Mouse (Mus musculus) liver, embryonic 14.5 days (tissue): ENCODE results near the gene Dock1. TPM values are rescaled to one million over a fixed set of nuclear protein-coding genes. Genes with fewer than 3 reads are reported as not detected.

ENCODE experiments used
- ATAC-seq: fragments of 200-750 bp; cut with Nextera tagmentation; 2 replicates; pipeline ENCODE4 v1.8.0; 2017; ENCODE audit warnings: moderate number of reproducible peaks, mild to moderate bottlenecking, moderate library complexity; ENCODE audit not compliant: insufficient read depth
- DNase-seq, 3 experiments: peaks; one replicate each; pipeline ENCODE4 v3.0.0-alpha.2; 2012 to 2013; ENCODE audit warnings: low read depth in 3 of 3, low spot score in 3 of 3
- H3K27ac ChIP-seq: fragments of 300-500 bp; sonication (generic); 2 replicates; pipeline ENCODE4 v1.5.1; 2014; ENCODE audit warnings: moderate library complexity, mild to moderate bottlenecking, control low read depth, inconsistent platforms
- H3K27me3 ChIP-seq: fragments of 300-500 bp; sonication (generic); 2 replicates; pipeline ENCODE4 v1.6.1; 2014; ENCODE audit warnings: mild to moderate bottlenecking, low read length, moderate library complexity; ENCODE audit not compliant: control insufficient read depth, insufficient read depth
- H3K36me3 ChIP-seq: fragments of 300-500 bp; sonication (generic); replicated peaks from 2 replicates; pipeline ENCODE4 v1.6.1; 2014; ENCODE audit warnings: low read depth; ENCODE audit not compliant: control insufficient read depth, insufficient read depth
- H3K4me1 ChIP-seq, 2 experiments: fragments of 200-500 bp in 1 of 2; fragments of 300-500 bp in 1 of 2; sonication (generic) in 1 of 2; replicated peaks; 2 replicates each; pipeline ENCODE4 v1.6.1; 2012 to 2014; ENCODE audit warnings: antibody characterized with exemption in 1 of 2, inconsistent platforms in 1 of 2, low read length in 1 of 2; ENCODE audit not compliant: control insufficient read depth in 2 of 2, insufficient read depth in 2 of 2
- H3K4me2 ChIP-seq: fragments of 300-500 bp; sonication (generic); 2 replicates; pipeline ENCODE4 v1.6.1; 2014; ENCODE audit warnings: low read depth, mild to moderate bottlenecking, control low read depth, moderate library complexity
- H3K4me3 ChIP-seq, 2 experiments: fragments of 200-500 bp in 1 of 2; fragments of 300-500 bp in 1 of 2; sonication (generic) in 1 of 2; 2 replicates each; pipeline ENCODE4 v1.5.1; 2012 to 2014; ENCODE audit warnings: low read depth in 2 of 2, low read length in 2 of 2, mild to moderate bottlenecking in 2 of 2, control low read depth in 1 of 2, inconsistent platforms in 1 of 2, moderate library complexity in 1 of 2; ENCODE audit not compliant: insufficient read depth in 1 of 2
- H3K9ac ChIP-seq: fragments of 300-500 bp; sonication (generic); replicated peaks from 2 replicates; pipeline ENCODE4 v1.6.1; 2014; ENCODE audit warnings: mild to moderate bottlenecking, control low read depth, moderate library complexity
- H3K9me3 ChIP-seq: fragments of 300-500 bp; sonication (generic); 2 replicates; pipeline ENCODE4 v1.6.1; 2016; ENCODE audit warnings: low read length, mixed read lengths; ENCODE audit not compliant: control insufficient read depth
- CTCF ChIP-seq: IDR thresholded peaks from 2 replicates; pipeline ENCODE4 v1.5.1; 2016; ENCODE audit warnings: antibody characterized with exemption, low read depth, control low read depth
- EP300 ChIP-seq: IDR thresholded peaks from 2 replicates; pipeline ENCODE4 v1.6.1; 2016; ENCODE audit warnings: antibody characterized with exemption, low read depth
- WGBS: fragments of 180-500 bp; shearing (Covaris S2); extraction: QIAGEN DNeasy Blood & Tissue Kit; methylation state at CpG from one replicate; pipeline ENCODE4 v1.1.7; 2014; ENCODE audit not compliant: insufficient replicate concordance; 5-methylcytosine and 5-hydroxymethylcytosine counted together
- polyA plus RNA-seq, 2 experiments: library from polyadenylated mRNA; depleted of rRNA in 1 of 2; stranded (reverse) in 1 of 2; unstranded in 1 of 2; fragments of >200 nt; fragmentation: Nextera tagmentation in 1 of 2; extraction: Ambion mirVana in 1 of 2; gene quantifications; 2 replicates each; pipeline versions ENCODE4 v1.2.1 to v1.2.3; 2012 to 2014

Gene Dock1
- polyA plus RNA-seq, 2 experiments, result 1.9 to 2.5 TPM

DNA sequence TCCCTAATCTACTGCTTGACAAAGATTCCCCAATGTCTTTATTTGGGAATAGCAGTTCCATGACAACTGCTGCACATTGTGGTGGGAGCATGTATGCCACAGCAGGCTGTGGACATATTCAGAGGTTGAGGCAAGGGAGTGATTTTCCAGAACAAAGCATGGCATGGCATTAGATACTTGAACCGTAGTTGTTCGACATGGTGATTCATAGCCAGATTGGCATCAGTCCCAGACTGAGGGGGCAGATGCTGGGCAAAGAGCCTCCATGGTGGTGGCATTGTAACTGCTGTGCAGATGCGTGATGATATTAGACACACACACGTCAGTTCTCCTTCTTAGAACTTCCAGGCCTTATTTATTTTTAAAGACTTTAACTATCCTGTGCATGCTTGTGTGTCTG is 129.6 kb downstream of the Dock1 start:
- H3K4me2 ChIP-seq, result no peak overlapping the region
- H3K9me3 ChIP-seq, result no peaks in the 10 kb centered on the region
- no peaks in the 10 kb centered on the region for H3K36me3 ChIP-seq
- WGBS, result 62% methylated on average over 4 of the region's 4 CpGs
- H3K27ac ChIP-seq, result no peak overlapping the region
- ATAC-seq (no peak), DNase-seq (no peak)
- no peak for TF ChIP-seq EP300
- no peak for TF ChIP-seq CTCF
- H3K4me1 ChIP-seq, result no peaks in the 10 kb centered on the region
- no peaks in the 10 kb centered on the region for H3K27me3 ChIP-seq
- H3K4me3 ChIP-seq, result no peak overlapping the region
- H3K9ac ChIP-seq, result no peak overlapping the region

DNA sequence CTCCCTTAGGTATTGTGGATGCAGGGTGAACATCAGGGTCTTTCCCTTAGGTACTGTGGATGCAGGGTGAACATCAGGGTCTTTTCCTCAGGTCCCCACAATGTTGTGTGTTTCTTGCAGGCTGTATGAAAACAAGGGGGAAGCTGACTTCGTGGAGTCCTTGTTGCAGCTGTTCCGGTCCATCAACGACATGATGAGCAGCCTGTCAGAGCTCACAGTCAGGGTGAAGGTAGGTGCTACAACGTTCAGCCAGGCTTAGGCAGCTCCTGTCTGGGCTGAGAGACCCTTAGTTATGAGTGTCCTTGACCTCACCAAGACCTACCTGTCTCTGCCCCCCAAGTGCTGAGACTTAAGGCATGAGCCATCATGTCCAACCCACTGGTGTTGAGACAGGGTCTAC is 134.0 kb downstream of the Dock1 start:
- H3K36me3 ChIP-seq, result no peaks in the 10 kb centered on the region
- H3K4me2 ChIP-seq, result no peak overlapping the region
- 68% methylated on average over 4 of the region's 4 CpGs for WGBS
- H3K4me3 ChIP-seq, result no peak overlapping the region
- H3K9me3 ChIP-seq, result no peaks in the 10 kb centered on the region
- TF ChIP-seq EP300 (no peak), CTCF (no peak)
- DNase-seq, result no peak
- no peak overlapping the region for H3K9ac ChIP-seq
- no peaks in the 10 kb centered on the region for H3K27me3 ChIP-seq
- no peak overlapping the region for H3K27ac ChIP-seq
- no peak for ATAC-seq
- H3K4me1 ChIP-seq, result no peaks in the 10 kb centered on the region

DNA sequence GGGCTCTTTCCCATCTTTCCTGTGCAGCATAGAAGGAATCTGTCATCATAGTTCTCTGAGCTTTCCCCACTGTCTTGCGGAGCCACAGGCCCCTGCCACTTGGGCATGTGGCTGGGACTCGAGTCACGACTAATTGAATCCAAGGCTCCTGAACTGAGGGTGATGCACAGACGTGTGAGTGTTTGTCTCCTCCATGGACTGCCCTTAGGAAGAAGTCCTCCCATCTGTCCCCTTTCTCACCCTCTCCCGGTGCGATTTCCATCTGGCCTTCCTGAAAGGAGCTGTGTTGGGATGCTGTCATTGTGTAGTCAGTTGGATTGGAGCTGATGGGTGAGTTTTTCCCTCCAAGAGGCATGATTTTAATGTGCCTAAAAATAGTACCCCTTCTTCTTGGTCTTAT is 136.3 kb downstream of the Dock1 start:
- Histone ChIP-seq H3K27ac (no peak overlapping the region), H3K9ac (no peak overlapping the region), H3K36me3 (no peaks in the 10 kb centered on the region), H3K4me1 (no peaks in the 10 kb centered on the region), H3K27me3 (no peaks in the 10 kb centered on the region), H3K9me3 (no peaks in the 10 kb centered on the region), H3K4me2 (no peak overlapping the region), H3K4me3 (no peak overlapping the region)
- TF ChIP-seq EP300 (no peak), CTCF (no peak)
- DNase-seq (no peak), ATAC-seq (no peak)
- WGBS, result 70% methylated on average over 6 of the region's 6 CpGs

DNA sequence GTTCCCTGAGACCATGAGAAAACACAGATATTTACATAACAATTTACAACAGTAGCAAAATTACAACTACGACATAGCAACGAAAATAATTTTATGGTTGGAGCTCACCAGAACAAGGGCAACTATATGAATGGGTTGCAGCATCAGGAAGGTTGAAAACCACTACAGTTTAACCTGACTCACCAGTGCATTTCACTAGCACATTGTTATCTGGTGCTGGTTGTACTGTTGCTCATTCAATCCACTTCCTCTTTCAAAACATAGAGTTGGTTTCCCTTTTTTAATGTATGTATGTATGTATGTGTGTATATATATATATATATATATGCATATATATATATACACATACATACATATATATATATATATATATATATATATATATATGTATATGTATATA is 138.0 kb downstream of the Dock1 start:
- no peaks in the 10 kb centered on the region for H3K36me3 ChIP-seq
- TF ChIP-seq EP300 (no peak), CTCF (no peak)
- 39% methylated on average over 2 of the region's 2 CpGs for WGBS
- no peak overlapping the region for H3K27ac ChIP-seq
- DNase-seq (no peak), ATAC-seq (no peak)
- no peak overlapping the region for H3K4me3 ChIP-seq
- no peak overlapping the region for H3K4me2 ChIP-seq
- H3K9ac ChIP-seq, result no peak overlapping the region
- no peaks in the 10 kb centered on the region for H3K9me3 ChIP-seq
- H3K4me1 ChIP-seq, result no peaks in the 10 kb centered on the region
- no peaks in the 10 kb centered on the region for H3K27me3 ChIP-seq

DNA sequence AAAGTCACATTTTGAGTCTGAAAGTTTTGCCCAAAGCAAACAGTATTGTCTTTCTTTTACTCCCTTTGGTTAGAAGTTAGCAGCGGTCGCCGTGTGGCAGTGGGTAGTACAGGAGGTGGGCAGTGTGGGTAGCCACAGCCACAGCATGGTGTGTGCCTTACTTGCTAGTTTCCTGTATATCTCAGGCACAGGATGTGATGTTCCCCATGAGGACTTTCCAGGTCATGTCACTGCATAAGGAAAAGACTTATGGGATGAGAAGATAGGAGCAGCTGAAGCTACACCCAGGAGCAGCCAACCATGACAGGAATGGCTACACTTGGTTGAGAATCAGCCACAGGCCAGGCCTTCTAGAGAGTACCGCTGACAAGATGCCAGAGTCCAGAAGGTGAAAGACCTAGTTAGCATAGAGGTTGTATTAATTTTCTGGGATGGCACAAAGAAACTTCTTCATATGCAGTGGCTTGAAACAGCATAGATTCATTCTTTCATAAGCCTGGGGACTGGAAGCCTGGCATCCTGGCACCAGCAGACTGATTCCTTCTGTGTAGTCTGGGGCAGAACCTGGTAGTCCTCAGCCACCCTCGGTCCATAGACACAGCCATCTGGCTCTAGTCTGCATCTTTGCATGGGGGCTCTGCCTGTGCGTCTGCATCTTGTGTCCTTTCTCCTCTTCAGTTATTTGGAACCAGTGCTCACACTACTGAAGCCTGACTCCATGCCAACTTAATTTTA is 139.0 kb downstream of the Dock1 start:
- no peaks in the 10 kb centered on the region for H3K36me3 ChIP-seq
- ATAC-seq (no peak), DNase-seq (no peak)
- no peak overlapping the region for H3K4me2 ChIP-seq
- H3K27ac ChIP-seq, result no peak overlapping the region
- no peak overlapping the region for H3K4me3 ChIP-seq
- no peak overlapping the region for H3K9ac ChIP-seq
- 77% methylated on average over 6 of the region's 6 CpGs for WGBS
- H3K27me3 ChIP-seq, result no peaks in the 10 kb centered on the region
- no peaks in the 10 kb centered on the region for H3K9me3 ChIP-seq
- H3K4me1 ChIP-seq, result no peaks in the 10 kb centered on the region
- TF ChIP-seq EP300, result no peak
- TF ChIP-seq CTCF, result no peak
